Mouse (Mus musculus) G1E (cell line): ENCODE measurements around the gene Irf2. TPM values are rescaled to one million over a fixed set of nuclear protein-coding genes. Genes with fewer than 3 reads are reported as not detected.
"Not testable (repeated sequence)": the region's sequence is repeated elsewhere in the genome, so short reads cannot be mapped to it uniquely, and the experiment has no call there.

Experiments used
- ATAC-seq: 2 replicates; pipeline ENCODE4 v1.8.0; 2016; ENCODE audit warnings: mild to moderate bottlenecking; ENCODE audit not compliant: insufficient number of reproducible peaks, poor library complexity, low FRiP score, severe bottlenecking; ENCODE audit errors: extremely low read depth
- DNase-seq: peaks from one replicate; pipeline ENCODE4 v3.0.0; 2012; ENCODE audit warnings: low spot score
- H3K27me3 ChIP-seq: 2 replicates; pipeline ENCODE4 v1.6.1; 2012; ENCODE audit warnings: mild to moderate bottlenecking, low read length, inconsistent platforms; ENCODE audit not compliant: insufficient read depth
- H3K36me3 ChIP-seq: replicated peaks from 2 replicates; pipeline ENCODE3; 2012; ENCODE audit warnings: mild to moderate bottlenecking, inconsistent platforms
- H3K4me1 ChIP-seq: 2 replicates; pipeline ENCODE4 v1.6.1; 2012; ENCODE audit warnings: low read depth, low read length, inconsistent platforms, mixed read lengths; ENCODE audit not compliant: insufficient read depth
- H3K4me3 ChIP-seq: 2 replicates; pipeline ENCODE4 v1.5.1; 2012; ENCODE audit warnings: low read depth, mild to moderate bottlenecking, inconsistent platforms, low read length, moderate library complexity, mixed read lengths
- H3K9me3 ChIP-seq: replicated peaks from 2 replicates; pipeline ENCODE4 v1.6.1; 2012; ENCODE audit warnings: inconsistent platforms
- CTCF ChIP-seq: IDR thresholded peaks from 2 replicates; pipeline ENCODE4 v1.5.1; 2012; ENCODE audit warnings: low read depth, low read length, inconsistent platforms, mixed read lengths
- GATA1 ChIP-seq: IDR thresholded peaks from 2 replicates; pipeline ENCODE4 v1.6.1; 2012; ENCODE audit warnings: borderline replicate concordance, low read length, inconsistent platforms, mixed read lengths
- GATA2 ChIP-seq: IDR thresholded peaks from 2 replicates; pipeline ENCODE4 v1.6.1; 2012; ENCODE audit warnings: low read depth, low read length, inconsistent platforms, borderline replicate concordance
- POLR2AphosphoS5 ChIP-seq: IDR thresholded peaks from 2 replicates; pipeline ENCODE4 v1.6.1; 2012; ENCODE audit warnings: low read depth, low read length, inconsistent platforms; ENCODE audit not compliant: insufficient replicate concordance
- TAL1 ChIP-seq: conservative IDR thresholded peaks from 2 replicates; pipeline ENCODE4 v1.6.1; 2012; ENCODE audit warnings: low read depth, low read length, inconsistent platforms, mixed read lengths
- polyA plus RNA-seq: library from polyadenylated mRNA; stranded (reverse); fragments of >175 nt; gene quantifications from 2 replicates; pipeline ENCODE4 v1.2.3, GENCODE M21; 2012
- total RNA-seq, 2 experiments: library from RNA; stranded (forward) in 1 of 2; stranded (reverse) in 1 of 2; fragments of 200-1000 nt in 1 of 2; fragments of >200 nt in 1 of 2; fragmentation: Nextera tagmentation in 1 of 2; gene quantifications; 2 replicates each; pipeline ENCODE4 v1.2.3; 2014 to 2017

Gene Irf2
- total and polyA plus RNA-seq, 3 experiments = 13.4 to 111 (median 16.3) TPM

- Histone ChIP-seq H3K4me1 (peaks cover 24% of the 10 kb centered on the region), H3K36me3 (no peaks in the 10 kb centered on the region), H3K27me3 (peaks cover 15% of the 10 kb centered on the region; the same call in 1 of the 2 replicates), H3K9me3 (no peaks in the 10 kb centered on the region), H3K4me3 (no peak overlapping the region)
- TF ChIP-seq POLR2AphosphoS5 = no peak
- TF ChIP-seq GATA2 = no peak
- no peak for TF ChIP-seq GATA1
- no peak for TF ChIP-seq TAL1
- TF ChIP-seq CTCF = no peak
- DNase-seq (no peak), ATAC-seq (no peak)
Observed at GRCm38 (mm10) chr8:46721065-46721845, 18.3 kb upstream of the Irf2 start.

DNA sequence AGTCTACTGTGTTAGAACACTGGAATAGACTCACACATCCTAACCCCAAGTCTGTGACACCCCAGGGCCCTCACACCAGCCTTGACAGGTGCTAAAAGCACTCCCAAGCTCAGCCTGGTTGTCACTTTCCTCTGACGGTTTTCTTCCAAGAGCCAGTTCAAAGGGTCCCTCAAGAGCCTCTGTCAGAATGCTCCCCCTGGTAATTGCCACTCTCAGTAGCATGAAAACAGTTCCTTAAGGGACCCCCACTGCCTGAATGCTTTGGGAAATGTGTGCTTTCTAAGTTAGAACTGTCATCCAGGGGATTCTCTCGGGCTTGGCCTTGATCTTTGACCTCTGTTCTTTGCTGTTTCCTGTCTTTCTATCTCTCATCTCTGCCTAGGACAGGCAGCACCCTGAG lies 17.0 kb upstream of the Irf2 start:
- Histone ChIP-seq H3K4me1 (peaks cover 19% of the 10 kb centered on the region), H3K27me3 (peaks cover 13% of the 10 kb centered on the region; the same call in 1 of the 2 replicates), H3K9me3 (no peaks in the 10 kb centered on the region), H3K4me3 (no peak overlapping the region), H3K36me3 (no peaks in the 10 kb centered on the region)
- TF ChIP-seq GATA1 (no peak), TAL1 (no peak), POLR2AphosphoS5 (no peak), CTCF (no peak), GATA2 (no peak)
- no peak for DNase-seq
- no peak for ATAC-seq

DNA sequence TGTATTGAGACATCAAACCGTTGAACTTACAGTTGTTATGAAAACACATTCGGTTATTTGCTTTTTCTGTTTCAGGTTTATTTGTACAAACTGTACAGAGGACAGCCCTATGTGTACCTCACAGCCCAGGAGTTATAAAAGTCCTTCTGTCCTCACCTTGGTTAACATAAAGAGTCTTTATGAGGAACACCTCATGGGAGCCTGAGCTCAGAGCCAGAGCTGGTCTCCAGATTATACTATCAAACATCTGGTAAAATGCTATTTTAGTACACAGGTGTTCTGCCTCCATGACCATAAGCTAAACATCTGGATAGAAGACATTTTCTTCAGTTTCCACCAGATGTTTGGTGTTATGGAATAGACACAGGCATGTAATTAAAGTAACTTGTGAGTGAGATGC lies 13.1 kb upstream of the Irf2 start:
- Histone ChIP-seq H3K9me3 (no peaks in the 10 kb centered on the region), H3K4me3 (no peak overlapping the region), H3K36me3 (peaks cover 6% of the 10 kb centered on the region), H3K27me3 (peaks cover 6% of the 10 kb centered on the region; the same call in 1 of the 2 replicates), H3K4me1 (peaks cover 8% of the 10 kb centered on the region)
- no peak for ATAC-seq
- DNase-seq = no peak
- TF ChIP-seq CTCF (no peak), GATA2 (no peak), POLR2AphosphoS5 (no peak), GATA1 (no peak), TAL1 (no peak)

DNA sequence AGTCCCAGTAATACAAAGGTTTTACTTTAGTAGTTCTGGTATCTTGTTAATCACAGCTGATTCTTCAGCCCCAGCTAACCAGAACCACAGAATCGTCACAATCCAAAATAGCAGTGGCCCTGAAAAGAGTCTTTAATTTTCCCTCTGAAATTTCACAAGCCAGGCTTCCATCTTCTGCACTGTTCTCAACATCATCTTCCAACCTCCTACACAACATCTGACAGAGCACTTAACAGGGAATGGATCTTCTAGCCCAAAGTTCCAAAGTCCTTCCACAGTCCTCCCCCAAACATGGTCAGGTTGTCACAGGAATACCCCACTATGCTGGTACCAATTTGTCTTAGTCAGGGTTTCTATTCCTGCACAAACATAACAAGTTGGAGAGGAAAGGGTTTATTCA lies 9.9 kb upstream of the Irf2 start:
- H3K27me3 ChIP-seq, H3K4me1 ChIP-seq, H3K9me3 ChIP-seq, ATAC-seq, DNase-seq, H3K4me3 ChIP-seq: not testable (repeated sequence)
- peaks cover 12% of the 10 kb centered on the region for H3K36me3 ChIP-seq

- no peaks in the 10 kb centered on the region for H3K27me3 ChIP-seq
- peaks cover 21% of the 10 kb centered on the region for H3K36me3 ChIP-seq
- ATAC-seq = no peak
- no peak for TF ChIP-seq CTCF
- no peak for TF ChIP-seq GATA2
- no peak for TF ChIP-seq TAL1
- TF ChIP-seq GATA1 = no peak
- TF ChIP-seq POLR2AphosphoS5 = no peak
- H3K9me3 ChIP-seq = no peaks in the 10 kb centered on the region; the same call in 1 of the 2 replicates
- no peak overlapping the region for H3K4me3 ChIP-seq
- no peak for DNase-seq
- H3K4me1 ChIP-seq = peaks cover 10% of the 10 kb centered on the region
Observed at GRCm38 (mm10) chr8:46732381-46732915, 7.1 kb upstream of the Irf2 start.

DNA sequence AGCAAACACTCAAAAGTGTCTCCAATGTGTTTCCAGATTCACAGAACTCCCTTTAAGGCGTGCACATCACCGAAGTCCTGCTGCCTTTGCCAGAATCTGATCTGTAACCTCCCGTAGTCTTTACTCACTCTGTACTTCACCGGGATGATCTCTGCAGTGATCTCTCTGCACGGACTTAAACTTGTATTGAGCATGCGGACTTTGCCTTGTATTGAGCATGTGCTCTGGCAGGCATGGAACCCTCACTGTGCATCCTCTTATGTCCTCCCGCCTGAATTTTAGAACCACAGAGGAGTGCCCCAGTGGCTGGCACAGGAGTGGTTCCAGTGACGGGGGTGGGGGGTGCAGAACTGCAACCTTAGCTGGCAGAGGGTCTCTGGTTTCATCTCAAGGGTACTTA lies 5.9 kb upstream of the Irf2 start:
- H3K36me3 ChIP-seq = peaks cover 21% of the 10 kb centered on the region
- H3K4me3 ChIP-seq = no peak overlapping the region
- ATAC-seq = no peak
- TF ChIP-seq TAL1 (no peak), CTCF (no peak), GATA2 (no peak), GATA1 (no peak)
- H3K4me1 ChIP-seq = peaks cover 21% of the 10 kb centered on the region
- no peaks in the 10 kb centered on the region for H3K27me3 ChIP-seq
- no peaks in the 10 kb centered on the region; the same call in 1 of the 2 replicates for H3K9me3 ChIP-seq
- no peak for DNase-seq
